Mouse (Mus musculus) mouse trophoblast stem cell (cell line): Measurements from ENCODE around the gene Natd1.

Source experiments
- in situ Hi-C, 2 experiments: fragments of 300-500 bp; cut with MseI, MboI; formaldehyde crosslinking; loops; 2 replicates in 1 of 2; 3 replicates in 1 of 2; pipeline ENCODE4 v1.15.1; 2025

Natd1 gene

GRCm38 (mm10) chr11:60914491-60914890, at the start of gene Natd1:
Natd1 (minus strand) TSS chr11:60914750.
- in situ Hi-C loops: no loop called here

GRCm38 (mm10) chr11:60962709-60963108, 48.2 kb upstream of the Natd1 start:
- in situ Hi-C loops: no loop called here

- in situ Hi-C loops: no loop called here
Measured at GRCm38 (mm10) chr11:60961176-60961575, 46.6 kb upstream of the Natd1 start.

GRCm38 (mm10) chr11:60958948-60959347, 44.4 kb upstream of the Natd1 start:
- in situ Hi-C loops: no loop called here

- in situ Hi-C loops: no loop called here
Measured at GRCm38 (mm10) chr11:60955621-60956383, 41.3 kb upstream of the Natd1 start.

GRCm38 (mm10) chr11:60954255-60955104, 39.9 kb upstream of the Natd1 start:
- in situ Hi-C loops: loop anchor here in 1 of 2 experiments (5.0 kb wide), 1 partner anchor 128 kb away; no protein-coding TSS in a partner anchor

GRCm38 (mm10) chr11:60953803-60954202, 39.3 kb upstream of the Natd1 start:
- in situ Hi-C loops: loop anchor here in 1 of 2 experiments (5.0 kb wide), 1 partner anchor 128 kb away; no protein-coding TSS in a partner anchor

- in situ Hi-C loops: loop anchor here in 1 of 2 experiments (5.0 kb wide), 1 partner anchor 129 kb away; no protein-coding TSS in a partner anchor
Measured at GRCm38 (mm10) chr11:60952986-60953385, 38.4 kb upstream of the Natd1 start.

GRCm38 (mm10) chr11:60952362-60952761, 37.8 kb upstream of the Natd1 start:
- in situ Hi-C loops: loop anchor here in 1 of 2 experiments (5.0 kb wide), 1 partner anchor 130 kb away; no protein-coding TSS in a partner anchor

GRCm38 (mm10) chr11:60951896-60952295, 37.3 kb upstream of the Natd1 start:
- in situ Hi-C loops: loop anchor here in 1 of 2 experiments (5.0 kb wide), 1 partner anchor 130 kb away; no protein-coding TSS in a partner anchor

- in situ Hi-C loops: no loop called here
Measured at GRCm38 (mm10) chr11:60945003-60945402, 30.5 kb upstream of the Natd1 start.

GRCm38 (mm10) chr11:60942263-60943015, 27.9 kb upstream of the Natd1 start:
- in situ Hi-C loops: no loop called here

- in situ Hi-C loops: no loop called here
Measured at GRCm38 (mm10) chr11:60941370-60941769, 26.8 kb upstream of the Natd1 start.

GRCm38 (mm10) chr11:60940501-60940900, 26.0 kb upstream of the Natd1 start:
- in situ Hi-C loops: no loop called here

GRCm38 (mm10) chr11:60939487-60939886, 24.9 kb upstream of the Natd1 start:
- in situ Hi-C loops: no loop called here

GRCm38 (mm10) chr11:60937611-60938010, 23.1 kb upstream of the Natd1 start:
- in situ Hi-C loops: no loop called here

- in situ Hi-C loops: no loop called here
Measured at GRCm38 (mm10) chr11:60935975-60936373, 21.4 kb upstream of the Natd1 start.

- in situ Hi-C loops: no loop called here
Measured at GRCm38 (mm10) chr11:60935326-60935974, 20.9 kb upstream of the Natd1 start.

- in situ Hi-C loops: no loop called here
Measured at GRCm38 (mm10) chr11:60934795-60935194, 20.2 kb upstream of the Natd1 start.

GRCm38 (mm10) chr11:60933178-60933930, 18.8 kb upstream of the Natd1 start:
- in situ Hi-C loops: no loop called here
